Mouse (Mus musculus): ENCODE data around the gene Atrnl1.

DNA sequence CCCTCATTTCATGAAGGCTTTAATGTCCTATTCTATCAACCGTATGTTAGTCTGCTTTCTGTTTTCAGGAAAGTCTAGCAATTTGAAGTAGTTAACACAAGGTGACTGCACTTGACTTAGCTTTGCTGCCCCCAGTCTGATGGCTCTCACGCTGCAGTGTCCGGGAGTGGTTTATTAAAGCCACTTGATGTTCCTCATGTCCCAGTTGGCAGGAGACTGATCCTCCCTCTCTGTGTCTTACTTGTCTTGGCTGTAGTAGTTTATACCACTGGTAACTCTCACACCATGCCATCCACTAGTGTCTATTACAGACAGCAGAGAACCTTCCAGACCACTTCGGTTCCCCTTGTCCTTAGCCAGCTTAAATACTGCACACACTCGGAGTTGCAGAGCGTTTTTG, 404.9 kb downstream of the Atrnl1 start:
- TF ChIP-seq POLR2A (IDR thresholded peaks at IDR 0.05; ENCODE audit: borderline replicate concordance, control insufficient read depth, low read depth, low read length) (no peak), CTCF (IDR thresholded peaks at IDR 0.05; ENCODE audit: control insufficient read depth, insufficient read depth, low read length) (no peak)

All from bone marrow, adult 2 months (tissue).